Comparison of ENCODE assay signal across 23 mouse cellular contexts in genomic region chr2:31308257-31308656, GRCm38 (mm10). TPM values are rescaled to one million over a fixed set of nuclear protein-coding genes. Genes with fewer than 3 reads are reported as not detected.
A peak's percentile ranks its signal among the peaks of the same experiment; 100 is the strongest.
DNase-seq lines count a peak whose midpoint lies in the region; ATAC-seq and TF ChIP-seq lines count a peak whose summit lies in the region.
"Had no signal": no experiment of that assay in that cellular context is flagged by ENCODE, and none has a peak within 500 bp of the region (broad histone marks: within the 10 kb centered on the region; RNA-seq: fewer than 3 reads in every experiment).

No protein-coding gene starts in this region.

- peaks cover 2% of the 10 kb centered on the region; the same call in 1 of the 2 replicates for H3K27me3 ChIP-seq in hindbrain, postnatal 0 days (ENCODE audit: insufficient read depth, low read length)
- H3K27me3 ChIP-seq in hindbrain, embryonic 16.5 days (replicated peaks; ENCODE audit: control insufficient read depth, insufficient read depth, low read length), result peaks cover 5% of the 10 kb centered on the region; the same call in 1 of the 2 replicates
- H3K27me3 ChIP-seq in lung, embryonic 14.5 days (ENCODE audit: insufficient read depth, low read length), result peaks cover 24% of the 10 kb centered on the region
- H3K27me3 ChIP-seq in ES-Bruce4 (ENCODE audit: control insufficient read depth, insufficient read depth, low read length, poor library complexity, severe bottlenecking), result no peaks in the 10 kb centered on the region
- no peaks in the 10 kb centered on the region for H3K27me3 ChIP-seq in small intestine, adult 2 months (ENCODE audit: control insufficient read depth, insufficient read depth, low read length)

- TF ChIP-seq POLR2A in ES-Bruce4 (IDR thresholded peaks at IDR 0.05; ENCODE audit: insufficient read depth, low read length), result no peak
- TF ChIP-seq POLR2A in small intestine, adult 2 months (IDR thresholded peaks at IDR 0.05; ENCODE audit: low read depth, low read length), result no peak

- H3K9ac ChIP-seq in hindbrain, postnatal 0 days (replicated peaks; ENCODE audit: low read length), result no peak overlapping the region
- no peak overlapping the region for H3K9ac ChIP-seq in hindbrain, embryonic 16.5 days (ENCODE audit: low read depth, low read length)
- no peak overlapping the region for H3K9ac ChIP-seq in lung, embryonic 14.5 days
- no peak overlapping the region for H3K9ac ChIP-seq in ES-Bruce4 (ENCODE audit: low read depth, poor library complexity, severe bottlenecking)
- H3K9ac ChIP-seq: heart, embryonic 15.5 days; limb, embryonic 12.5 days; liver, embryonic 15.5 days had no signal

- no peaks in the 10 kb centered on the region for H3K36me3 ChIP-seq in hindbrain, postnatal 0 days (ENCODE audit: insufficient read depth, low read length)
- no peaks in the 10 kb centered on the region for H3K36me3 ChIP-seq in hindbrain, embryonic 16.5 days (ENCODE audit: control insufficient read depth, insufficient read depth, low read length)
- no peaks in the 10 kb centered on the region for H3K36me3 ChIP-seq in lung, embryonic 14.5 days (ENCODE audit: insufficient read depth)
- no peaks in the 10 kb centered on the region for H3K36me3 ChIP-seq in ES-Bruce4 (ENCODE audit: control insufficient read depth, insufficient read depth, low read length, poor library complexity, severe bottlenecking)
- H3K36me3 ChIP-seq in small intestine, adult 2 months (ENCODE audit: control insufficient read depth, insufficient read depth, low read length), result no peaks in the 10 kb centered on the region
- H3K36me3 ChIP-seq: embryonic facial prominence, embryonic 10.5 days; G1E; heart, embryonic 15.5 days; limb, embryonic 12.5 days; liver, embryonic 15.5 days had no signal

- peak; percentile 43 for TF ChIP-seq CTCF in hindbrain, postnatal 0 days (IDR thresholded peaks at IDR 0.05; ENCODE audit: low read depth)
- TF ChIP-seq CTCF in lung, embryonic 14.5 days (IDR thresholded peaks at IDR 0.05; ENCODE audit: low read depth), result peak; percentile 32
- peak; percentile 28 for TF ChIP-seq CTCF in ES-Bruce4 (IDR thresholded peaks at IDR 0.05; ENCODE audit: low read depth, low read length)
- peak; percentile 12; the same call in 1 of the 2 replicates for TF ChIP-seq CTCF in small intestine, adult 2 months (IDR thresholded peaks at IDR 0.05; ENCODE audit: extremely low read depth, insufficient read length, insufficient replicate concordance, low read depth, low read length)

- DNase-seq in hindbrain, postnatal 0 days (ENCODE audit: low spot score), result no peak
- DNase-seq in lung, embryonic 14.5 days, result no peak
- no peak for DNase-seq in lung, adult 18-20 months
- no peak for DNase-seq in heart, postnatal 4 days
- DNase-seq: B cell, adult 2 months; cerebellum, adult 2 months; gastrocnemius, postnatal 10 days; heart, adult 18-20 months; kidney, adult 2 months; kidney, postnatal 36 days; layer of hippocampus, adult 9-11 months; lung, postnatal 36 days; right cerebral cortex, postnatal 4 days had no signal

- H3K27ac ChIP-seq in hindbrain, postnatal 0 days, result no peak overlapping the region
- H3K27ac ChIP-seq in hindbrain, embryonic 16.5 days (ENCODE audit: low read depth, low read length), result no peak overlapping the region
- H3K27ac ChIP-seq in lung, embryonic 14.5 days (ENCODE audit: low read depth), result no peak overlapping the region
- H3K27ac ChIP-seq in ES-Bruce4 (ENCODE audit: insufficient read depth, low read length), result no peak overlapping the region
- no peak overlapping the region for H3K27ac ChIP-seq in small intestine, adult 2 months (ENCODE audit: insufficient read depth, low read depth, low read length)
- H3K27ac ChIP-seq: embryonic facial prominence, embryonic 10.5 days; heart, embryonic 15.5 days; limb, embryonic 12.5 days; liver, embryonic 15.5 days had no signal

- H3K9me3 ChIP-seq in hindbrain, postnatal 0 days (ENCODE audit: low read length), result no peaks in the 10 kb centered on the region
- no peaks in the 10 kb centered on the region for H3K9me3 ChIP-seq in hindbrain, embryonic 16.5 days (ENCODE audit: control insufficient read depth, low read length)
- no peaks in the 10 kb centered on the region for H3K9me3 ChIP-seq in lung, embryonic 14.5 days (ENCODE audit: low read depth, low read length)
- no peaks in the 10 kb centered on the region for H3K9me3 ChIP-seq in ES-Bruce4 (replicated peaks; ENCODE audit: control insufficient read depth, insufficient read depth, low read length, poor library complexity, severe bottlenecking)
- H3K9me3 ChIP-seq: embryonic facial prominence, embryonic 10.5 days; G1E; heart, embryonic 15.5 days; liver, embryonic 15.5 days had no signal

- H3K4me2 ChIP-seq in hindbrain, postnatal 0 days (ENCODE audit: low read depth, low read length), result no peak overlapping the region
- H3K4me2 ChIP-seq in hindbrain, embryonic 16.5 days (ENCODE audit: low read length), result no peak overlapping the region
- no peak overlapping the region for H3K4me2 ChIP-seq in lung, embryonic 14.5 days
- H3K4me2 ChIP-seq: heart, embryonic 15.5 days; limb, embryonic 12.5 days; liver, embryonic 15.5 days had no signal

- H3K4me3 ChIP-seq in hindbrain, postnatal 0 days (ENCODE audit: low read length), result no peak overlapping the region
- H3K4me3 ChIP-seq in hindbrain, embryonic 16.5 days (ENCODE audit: low read length), result no peak overlapping the region
- no peak overlapping the region for H3K4me3 ChIP-seq in lung, embryonic 14.5 days (ENCODE audit: low read depth, low read length)
- no peak overlapping the region for H3K4me3 ChIP-seq in ES-Bruce4 (ENCODE audit: low read depth, low read length)
- H3K4me3 ChIP-seq in small intestine, adult 2 months (ENCODE audit: low read depth, low read length), result no peak overlapping the region
- H3K4me3 ChIP-seq: embryonic facial prominence, embryonic 10.5 days; heart, embryonic 15.5 days; limb, embryonic 12.5 days; liver, embryonic 15.5 days had no signal

- H3K4me1 ChIP-seq in hindbrain, postnatal 0 days (ENCODE audit: insufficient read depth, low read length), result no peaks in the 10 kb centered on the region
- no peaks in the 10 kb centered on the region for H3K4me1 ChIP-seq in hindbrain, embryonic 16.5 days (ENCODE audit: control insufficient read depth, insufficient read depth, low read depth, low read length)
- H3K4me1 ChIP-seq in lung, embryonic 14.5 days (ENCODE audit: insufficient read depth), result no peaks in the 10 kb centered on the region
- peaks cover 3% of the 10 kb centered on the region for H3K4me1 ChIP-seq in ES-Bruce4 (ENCODE audit: control insufficient read depth, insufficient read depth, low read length)
- no peaks in the 10 kb centered on the region for H3K4me1 ChIP-seq in small intestine, adult 2 months (ENCODE audit: control insufficient read depth, insufficient read depth, insufficient read length, low read length)
- H3K4me1 ChIP-seq: heart, embryonic 15.5 days; liver, embryonic 15.5 days had no signal

- TF ChIP-seq EP300 in ES-Bruce4 (IDR thresholded peaks at IDR 0.05; ENCODE audit: insufficient read depth, low read depth, low read length), result no peak

- 65% methylated on average over 4 of the region's 4 CpGs for WGBS in hindbrain, postnatal 0 days
- 67% methylated on average over 4 of the region's 4 CpGs for WGBS in hindbrain, embryonic 16.5 days
- 66% methylated on average over 4 of the region's 4 CpGs for WGBS in lung, embryonic 14.5 days
- WGBS in small intestine, adult 2 months, result 62% methylated on average over 4 of the region's 4 CpGs

- no peak for ATAC-seq in hindbrain, postnatal 0 days
- ATAC-seq in hindbrain, embryonic 16.5 days, result no peak
- ATAC-seq in lung, embryonic 14.5 days (ENCODE audit: insufficient read depth), result no peak
- ATAC-seq: midbrain, embryonic 16.5 days had no signal

RNA-seq across cellular contexts. Expression of gene Hmcn2, which starts 6.0 kb away (rescaled TPM):
- 0.68 TPM in 2 replicates for total RNA-seq in hindbrain, postnatal 0 days (2014; rRNA removed)
- polyA plus RNA-seq in hindbrain, postnatal 0 days (2015; fragmentation: Nextera tagmentation; extraction: Ambion mirVana), result 0.16 and 0.54 TPM in 2 replicates
- 0.30 TPM in 2 replicates for polyA plus RNA-seq in hindbrain, embryonic 16.5 days (2015; fragmentation: Nextera tagmentation; extraction: Ambion mirVana)
- polyA plus RNA-seq in lung, embryonic 14.5 days (2014; fragmentation: Nextera tagmentation; extraction: Ambion mirVana), result 1.1 and 1.3 TPM in 2 replicates
- polyA plus RNA-seq in ES-Bruce4 (2011; ENCODE audit: insufficient read depth, insufficient read length, low read depth, missing spikeins), result 2.7 and 2.9 TPM in 2 replicates
- polyA plus RNA-seq in small intestine, adult 2 months (2012; rRNA removed), result 87.3 and 147 TPM in 2 replicates
- total RNA-seq in heart, postnatal 4 days (2021), result 1 to 10 TPM; 1.7 to 2.9 TPM
- total RNA-seq: hematopoietic stem cell, adult 5-6 weeks had no signal
- polyA plus RNA-seq: embryonic facial prominence, embryonic 10.5 days; G1E; limb, embryonic 12.5 days had no signal

Comparison
In these comparisons a context has a peak if more than half of its experiments do, and no peak if none do; other contexts are left out.
1. RNA of gene Hmcn2, which starts 6.0 kb away (polyA plus RNA-seq): 87.3 to 147 TPM in small intestine, adult 2 months; 2.7 to 2.9 TPM in ES-Bruce4, 1.1 to 1.3 TPM in lung, embryonic 14.5 days, 0.16 to 0.54 TPM in hindbrain, postnatal 0 days and 0.30 TPM in hindbrain, embryonic 16.5 days; every median in the first group is over 10 times any median in the second.
2. Peak in every context shown above with its lines, with median percentiles within 50 percentile points of each other: CTCF ChIP-seq.